Comparison of ENCODE assay signal across 26 mouse cellular contexts in the genomic region with DNA sequence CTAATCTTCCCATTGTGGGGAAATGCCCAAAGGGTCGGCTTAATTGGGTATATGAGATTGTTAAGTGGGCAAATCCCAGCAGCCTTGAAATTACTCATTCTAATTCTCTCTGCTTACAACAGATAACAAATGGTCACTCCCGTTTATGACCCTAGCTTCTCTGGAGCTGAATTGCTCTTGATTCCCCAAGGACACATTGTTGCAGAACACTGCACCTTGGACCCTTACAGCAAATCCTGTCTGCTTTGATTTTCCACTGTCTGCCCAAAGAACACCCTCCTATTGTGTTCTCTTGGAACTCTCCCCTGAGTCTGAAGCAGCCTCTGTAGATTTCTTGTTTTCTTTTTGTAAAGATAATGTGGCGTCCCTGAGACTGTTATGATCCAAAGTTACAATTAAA. TPM values are rescaled to one million over a fixed set of nuclear protein-coding genes. Genes with fewer than 3 reads are reported as not detected.
DNase-seq lines count a peak whose midpoint lies in the region; ATAC-seq and TF ChIP-seq lines count a peak whose summit lies in the region.
"Had no signal": no experiment of that assay in that cellular context is flagged by ENCODE, and none has a peak within 500 bp of the region (broad histone marks: within the 10 kb centered on the region; RNA-seq: fewer than 3 reads in every experiment).

No protein-coding gene starts in this region.

- no peak overlapping the region for H3K9ac ChIP-seq in midbrain, embryonic 14.5 days (replicated peaks; ENCODE audit: low read length)
- H3K9ac ChIP-seq in midbrain, postnatal 0 days (replicated peaks; ENCODE audit: low read length, poor library complexity, severe bottlenecking) = no peak overlapping the region
- no peak overlapping the region for H3K9ac ChIP-seq in intestine, embryonic 14.5 days (ENCODE audit: low read length)
- no peak overlapping the region for H3K9ac ChIP-seq in intestine, embryonic 16.5 days (ENCODE audit: low read depth, low read length)
- H3K9ac ChIP-seq: embryonic facial prominence, embryonic 12.5 days; embryonic facial prominence, embryonic 15.5 days; forebrain, postnatal 0 days; heart, embryonic 13.5 days; hindbrain, embryonic 14.5 days had no signal

- TF ChIP-seq CTCF in midbrain, postnatal 0 days (IDR thresholded peaks at IDR 0.05) = no peak
- TF ChIP-seq CTCF in small intestine, adult 2 months (IDR thresholded peaks at IDR 0.05; ENCODE audit: extremely low read depth, insufficient read length, insufficient replicate concordance, low read depth, low read length) = no peak

- H3K36me3 ChIP-seq in midbrain, embryonic 14.5 days (ENCODE audit: control insufficient read depth, insufficient read depth, low read length) = no peaks in the 10 kb centered on the region
- H3K36me3 ChIP-seq in midbrain, postnatal 0 days (ENCODE audit: insufficient read depth, low read length) = no peaks in the 10 kb centered on the region
- H3K36me3 ChIP-seq in intestine, embryonic 14.5 days (ENCODE audit: control insufficient read depth, insufficient read depth, low read length) = no peaks in the 10 kb centered on the region
- no peaks in the 10 kb centered on the region for H3K36me3 ChIP-seq in intestine, embryonic 16.5 days (ENCODE audit: control insufficient read depth, insufficient read depth, low read length)
- H3K36me3 ChIP-seq in small intestine, adult 2 months (ENCODE audit: control insufficient read depth, insufficient read depth, low read length) = no peaks in the 10 kb centered on the region
- H3K36me3 ChIP-seq: embryonic facial prominence, embryonic 12.5 days; embryonic facial prominence, embryonic 15.5 days; heart, embryonic 10.5 days; heart, embryonic 13.5 days had no signal

- H3K27ac ChIP-seq in midbrain, embryonic 14.5 days (replicated peaks; ENCODE audit: low read depth, low read length) = no peak overlapping the region
- no peak overlapping the region for H3K27ac ChIP-seq in midbrain, postnatal 0 days (ENCODE audit: low read depth, low read length)
- H3K27ac ChIP-seq in intestine, embryonic 14.5 days (ENCODE audit: low read depth) = peak overlapping the region; percentile 10; the same call in 1 of the 2 replicates
- peak overlapping the region; percentile 74 for H3K27ac ChIP-seq in intestine, embryonic 16.5 days (ENCODE audit: low read length)
- H3K27ac ChIP-seq in small intestine, adult 2 months (ENCODE audit: insufficient read depth, low read depth, low read length) = peak overlapping the region; percentile 67; the same call in 1 of the 2 replicates
- H3K27ac ChIP-seq: embryonic facial prominence, embryonic 12.5 days; embryonic facial prominence, embryonic 15.5 days; gastrocnemius, adult 2 months; heart, embryonic 10.5 days; heart, embryonic 13.5 days; hindbrain, embryonic 14.5 days; hindbrain, postnatal 0 days had no signal

- DNase-seq in midbrain, embryonic 14.5 days = peak; percentile 14
- no peak for DNase-seq in midbrain, postnatal 0 days (ENCODE audit: low spot score)
- DNase-seq in intestine, embryonic 14.5 days (ENCODE audit: low spot score) = no peak
- no peak for DNase-seq in heart, adult 8-10 months (ENCODE audit: low spot score)
- no peak for DNase-seq in yolk sac, embryonic 10.5 days (ENCODE audit: low spot score)
- DNase-seq: adrenal gland, adult 2 months; adrenal gland, postnatal 14 days; cerebellum, adult 18-20 months; cerebellum, adult 9-10 months; cerebellum, postnatal 14 days; forebrain, postnatal 0 days; gastrocnemius, adult 2 months; gastrocnemius, postnatal 14 days; heart, adult 18-20 months; heart, postnatal 14 days; heart, postnatal 4 days had no signal

- WGBS in midbrain, embryonic 14.5 days = 48% methylated on average over 3 of the region's 3 CpGs
- 40% methylated on average over 3 of the region's 3 CpGs for WGBS in midbrain, postnatal 0 days
- WGBS in intestine, embryonic 14.5 days = 53% methylated on average over 3 of the region's 3 CpGs
- 43% methylated on average over 3 of the region's 3 CpGs for WGBS in intestine, embryonic 16.5 days
- WGBS in small intestine, adult 2 months = 19% methylated on average over 3 of the region's 3 CpGs

- no peak overlapping the region for H3K4me3 ChIP-seq in midbrain, embryonic 14.5 days (replicated peaks; ENCODE audit: low read depth, low read length)
- no peak overlapping the region for H3K4me3 ChIP-seq in midbrain, postnatal 0 days (ENCODE audit: low read depth, low read length)
- H3K4me3 ChIP-seq in intestine, embryonic 14.5 days (ENCODE audit: low read depth, low read length) = no peak overlapping the region
- no peak overlapping the region for H3K4me3 ChIP-seq in intestine, embryonic 16.5 days (ENCODE audit: low read length)
- H3K4me3 ChIP-seq in small intestine, adult 2 months (ENCODE audit: low read depth, low read length) = no peak overlapping the region
- H3K4me3 ChIP-seq: embryonic facial prominence, embryonic 12.5 days; embryonic facial prominence, embryonic 15.5 days; gastrocnemius, adult 2 months; heart, embryonic 10.5 days; heart, embryonic 13.5 days had no signal

- H3K27me3 ChIP-seq in midbrain, embryonic 14.5 days (ENCODE audit: control insufficient read depth, insufficient read depth, low read length) = no peaks in the 10 kb centered on the region
- no peaks in the 10 kb centered on the region for H3K27me3 ChIP-seq in midbrain, postnatal 0 days (ENCODE audit: insufficient read depth, low read length)
- no peaks in the 10 kb centered on the region for H3K27me3 ChIP-seq in intestine, embryonic 14.5 days (replicated peaks; ENCODE audit: control insufficient read depth, insufficient read depth, low read length)
- H3K27me3 ChIP-seq in intestine, embryonic 16.5 days (replicated peaks; ENCODE audit: control insufficient read depth, insufficient read depth, low read length) = no peaks in the 10 kb centered on the region
- H3K27me3 ChIP-seq in small intestine, adult 2 months (ENCODE audit: control insufficient read depth, insufficient read depth, low read length) = no peaks in the 10 kb centered on the region
- H3K27me3 ChIP-seq: embryonic facial prominence, embryonic 12.5 days; embryonic facial prominence, embryonic 15.5 days; heart, embryonic 13.5 days had no signal

- H3K4me2 ChIP-seq in midbrain, embryonic 14.5 days (ENCODE audit: low read length) = no peak overlapping the region
- H3K4me2 ChIP-seq in midbrain, postnatal 0 days (ENCODE audit: low read depth, low read length, poor library complexity, severe bottlenecking) = no peak overlapping the region
- no peak overlapping the region for H3K4me2 ChIP-seq in intestine, embryonic 14.5 days (ENCODE audit: low read length)
- H3K4me2 ChIP-seq in intestine, embryonic 16.5 days (ENCODE audit: low read depth, low read length) = no peak overlapping the region
- H3K4me2 ChIP-seq: embryonic facial prominence, embryonic 12.5 days; embryonic facial prominence, embryonic 15.5 days; heart, embryonic 13.5 days; hindbrain, embryonic 14.5 days had no signal

- no peak for ATAC-seq in midbrain, embryonic 14.5 days (ENCODE audit: low FRiP score, low TSS enrichment)
- ATAC-seq in midbrain, postnatal 0 days (ENCODE audit: low FRiP score) = no peak
- ATAC-seq in intestine, embryonic 14.5 days (replicated peaks; ENCODE audit: low FRiP score, low TSS enrichment, low read depth) = peak; percentile 66
- ATAC-seq in intestine, embryonic 16.5 days = peak; percentile 93
- ATAC-seq: CD4-positive, CD25-positive, alpha-beta regulatory T cell, adult 4 months; forebrain, embryonic 14.5 days; forebrain, postnatal 0 days; hindbrain, postnatal 0 days had no signal

- no peaks in the 10 kb centered on the region for H3K9me3 ChIP-seq in midbrain, embryonic 14.5 days (ENCODE audit: control insufficient read depth, low read length)
- no peaks in the 10 kb centered on the region for H3K9me3 ChIP-seq in midbrain, postnatal 0 days (ENCODE audit: low read length)
- no peaks in the 10 kb centered on the region for H3K9me3 ChIP-seq in intestine, embryonic 14.5 days (ENCODE audit: control insufficient read depth, low read length)
- no peaks in the 10 kb centered on the region for H3K9me3 ChIP-seq in intestine, embryonic 16.5 days (ENCODE audit: control insufficient read depth, low read length)
- H3K9me3 ChIP-seq: embryonic facial prominence, embryonic 12.5 days; embryonic facial prominence, embryonic 15.5 days; heart, embryonic 10.5 days; heart, embryonic 13.5 days had no signal

- no peak for TF ChIP-seq POLR2A in small intestine, adult 2 months (IDR thresholded peaks at IDR 0.05; ENCODE audit: low read depth, low read length)

- no peaks in the 10 kb centered on the region for H3K4me1 ChIP-seq in midbrain, embryonic 14.5 days (ENCODE audit: control insufficient read depth, insufficient read depth, low read length)
- H3K4me1 ChIP-seq in midbrain, postnatal 0 days (ENCODE audit: insufficient read depth, low read length) = no peaks in the 10 kb centered on the region
- no peaks in the 10 kb centered on the region for H3K4me1 ChIP-seq in intestine, embryonic 14.5 days (replicated peaks; ENCODE audit: control insufficient read depth, insufficient read depth, low read length)
- peaks cover 4% of the 10 kb centered on the region; the same call in 1 of the 2 replicates for H3K4me1 ChIP-seq in intestine, embryonic 16.5 days (ENCODE audit: control insufficient read depth, insufficient read depth, low read length)
- peaks cover 12% of the 10 kb centered on the region; the same call in 1 of the 2 replicates for H3K4me1 ChIP-seq in small intestine, adult 2 months (ENCODE audit: control insufficient read depth, insufficient read depth, insufficient read length, low read length)
- H3K4me1 ChIP-seq: embryonic facial prominence, embryonic 12.5 days; embryonic facial prominence, embryonic 15.5 days; heart, embryonic 10.5 days; heart, embryonic 13.5 days had no signal

RNA-seq across cellular contexts. Expression of a gene that starts 34.1 kb away (rescaled TPM):
- polyA plus RNA-seq in midbrain, embryonic 14.5 days (2014; fragmentation: Nextera tagmentation; extraction: Ambion mirVana) = 5.2 and 6.5 TPM in 2 replicates
- total RNA-seq in midbrain, postnatal 0 days (2014; rRNA removed) = 6.3 and 8.1 TPM in 2 replicates
- 2.4 and 2.8 TPM in 2 replicates for polyA plus RNA-seq in midbrain, postnatal 0 days (2015; fragmentation: Nextera tagmentation; extraction: Ambion mirVana)
- 12.5 and 14.9 TPM in 2 replicates for polyA plus RNA-seq in intestine, embryonic 14.5 days (2014; fragmentation: Nextera tagmentation; extraction: Ambion mirVana)
- polyA plus RNA-seq in intestine, embryonic 16.5 days (2015; fragmentation: Nextera tagmentation; extraction: Ambion mirVana) = 3.4 and 3.5 TPM in 2 replicates
- 1.0 and 3.8 TPM in 2 replicates for polyA plus RNA-seq in small intestine, adult 2 months (2012; rRNA removed)
- 1 to 10 TPM; 8.0 to 9.7 (median 9.2) TPM for total RNA-seq in heart, adult 8-10 months (2022)

Comparison
In these comparisons a context has a peak if more than half of its experiments do, and no peak if none do; other contexts are left out.
1. ATAC-seq: peak in intestine, embryonic 14.5 days (single experiment) and intestine, embryonic 16.5 days (single experiment); none in midbrain, embryonic 14.5 days (single experiment) and midbrain, postnatal 0 days (single experiment).
2. H3K27ac ChIP-seq: peak in intestine, embryonic 14.5 days (single experiment), intestine, embryonic 16.5 days (single experiment) and small intestine, adult 2 months (single experiment); none in midbrain, embryonic 14.5 days (single experiment) and midbrain, postnatal 0 days (single experiment).